Mouse (Mus musculus) testis, adult 2 months (tissue): Measurements from ENCODE around the gene Ghrhr.

ENCODE experiments used
- CTCF ChIP-seq: fragments of 200-500 bp; IDR thresholded peaks from 2 replicates; pipeline ENCODE4 v1.5.1; 2012; ENCODE audit warnings: low read depth, mild to moderate bottlenecking, inconsistent platforms, low read length, moderate library complexity; ENCODE audit not compliant: control insufficient read depth, insufficient read depth, insufficient replicate concordance
- POLR2A ChIP-seq: fragments of 200-500 bp; IDR thresholded peaks from 2 replicates; pipeline ENCODE4 v1.6.1; 2012; ENCODE audit warnings: low read depth, mild to moderate bottlenecking, inconsistent platforms, low read length, moderate library complexity; ENCODE audit not compliant: control insufficient read depth

- no peak for TF ChIP-seq POLR2A
- TF ChIP-seq CTCF: no peak
Observed at GRCm38 (mm10) chr6:55420411-55420810, 44.3 kb downstream of the Ghrhr start.
